Mouse (Mus musculus) bone marrow, adult 2 months (tissue): Measurements from ENCODE around the gene Ppp6r3.
A peak's percentile ranks its signal among the peaks of the same experiment; 100 is the strongest.

Experiments used
- CTCF ChIP-seq: fragments of 200-500 bp; IDR thresholded peaks from 2 replicates; pipeline ENCODE4 v1.5.1; 2011; ENCODE audit warnings: low read length, control low read depth; ENCODE audit not compliant: control insufficient read depth, insufficient read depth
- POLR2A ChIP-seq: fragments of 200-500 bp; IDR thresholded peaks from 2 replicates; pipeline ENCODE4 v1.6.1; 2011; ENCODE audit warnings: low read depth, mild to moderate bottlenecking, control low read depth, low read length, borderline replicate concordance; ENCODE audit not compliant: control insufficient read depth

DNA sequence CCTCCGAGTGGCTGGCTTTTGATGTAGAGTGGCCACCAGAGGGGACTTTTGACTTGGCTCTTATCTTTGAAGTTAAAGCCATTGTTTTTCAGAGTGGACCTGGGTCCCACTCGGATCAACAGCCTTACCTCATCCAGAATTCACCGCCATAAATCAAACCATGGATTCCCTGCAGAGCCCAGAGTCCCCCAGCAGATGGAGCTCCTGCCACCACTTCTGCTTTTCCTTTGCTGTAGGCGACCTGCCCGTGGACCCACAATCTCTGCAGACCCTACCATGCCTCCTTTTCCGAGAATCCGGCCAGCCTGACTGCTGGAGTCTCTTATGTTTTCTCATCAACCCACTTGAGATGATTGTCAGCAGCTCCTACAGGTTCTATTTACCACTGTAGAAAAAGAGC, 5.8 kb upstream of the Ppp6r3 start:
- peak; percentile 70 for TF ChIP-seq CTCF
- no peak for TF ChIP-seq POLR2A
